Mouse (Mus musculus) heart, adult 8-10 months (tissue): ENCODE measurements at regions not wholly inside any gene's neighbourhood (a gene's known extent, or its start where the extent isn't known, plus 50 kb on each side); places are given as distances from the start of the nearest gene placed in this dataset.
"Not testable (repeated sequence)": the region's sequence is repeated elsewhere in the genome, so short reads cannot be mapped to it uniquely, and the experiment has no call there.

Experiments
- DNase-seq: peaks from one replicate; pipeline ENCODE4 v3.0.0; 2022; ENCODE audit warnings: low spot score

GRCm38 (mm10) chr12:71526623-71527022 lies 216.9 kb downstream of the Dact1 start:
- DNase-seq, result no peak

GRCm38 (mm10) chr12:71532161-71532560 lies 222.5 kb downstream of the Dact1 start:
- no peak for DNase-seq

GRCm38 (mm10) chr12:71532708-71533450 lies 223.2 kb downstream of the Dact1 start:
- DNase-seq, result no peak

- no peak for DNase-seq
Observed at GRCm38 (mm10) chr12:71533701-71534100, 224.0 kb downstream of the Dact1 start.

GRCm38 (mm10) chr12:71534199-71534598 lies 224.5 kb downstream of the Dact1 start:
- DNase-seq, result no peak

GRCm38 (mm10) chr12:71535251-71535650 lies 225.6 kb downstream of the Dact1 start:
- no peak for DNase-seq

- not testable (repeated sequence) for DNase-seq
Observed at GRCm38 (mm10) chr12:71535831-71536230, 226.1 kb downstream of the Dact1 start.

GRCm38 (mm10) chr12:71538691-71539090 lies 229.0 kb downstream of the Dact1 start:
- no peak for DNase-seq

GRCm38 (mm10) chr12:71540279-71540678 lies 230.6 kb downstream of the Dact1 start:
- no peak for DNase-seq

- DNase-seq, result peak; percentile 25
Observed at GRCm38 (mm10) chr12:71541961-71542360, 232.3 kb downstream of the Dact1 start.

- no peak for DNase-seq
Observed at GRCm38 (mm10) chr12:71543571-71544119, 234.0 kb downstream of the Dact1 start.

- DNase-seq, result no peak
Observed at GRCm38 (mm10) chr12:71544401-71545159, 234.9 kb downstream of the Dact1 start.

- no peak for DNase-seq
Observed at GRCm38 (mm10) chr12:71546523-71547265, 237.0 kb downstream of the Dact1 start.

- no peak for DNase-seq
Observed at GRCm38 (mm10) chr12:71549336-71549735, 239.7 kb downstream of the Dact1 start.

GRCm38 (mm10) chr12:71554212-71554611 lies 244.5 kb downstream of the Dact1 start:
- DNase-seq, result no peak

- DNase-seq, result no peak
Observed at GRCm38 (mm10) chr12:71561259-71561658, 251.6 kb downstream of the Dact1 start.

- no peak for DNase-seq
Observed at GRCm38 (mm10) chr12:71561918-71562572, 252.4 kb downstream of the Dact1 start.

- no peak for DNase-seq
Observed at GRCm38 (mm10) chr12:71563219-71563618, 253.5 kb downstream of the Dact1 start.

- DNase-seq, result no peak
Observed at GRCm38 (mm10) chr12:71566371-71566770, 256.7 kb downstream of the Dact1 start.

GRCm38 (mm10) chr12:71568251-71568650 lies 258.6 kb downstream of the Dact1 start:
- no peak for DNase-seq

GRCm38 (mm10) chr12:71568880-71569390 lies 259.3 kb downstream of the Dact1 start:
- no peak for DNase-seq
